Mouse (Mus musculus) kidney, embryonic 14.5 days (tissue): ENCODE measurements around the gene Amh. TPM values are rescaled to one million over a fixed set of nuclear protein-coding genes. Genes with fewer than 3 reads are reported as not detected.

Experiments used
- ATAC-seq: fragments of 200-750 bp; cut with Nextera tagmentation; 2 replicates; pipeline ENCODE4 v1.8.0; 2017; ENCODE audit warnings: moderate number of reproducible peaks, mild to moderate bottlenecking, moderate TSS enrichment, moderate library complexity; ENCODE audit not compliant: low FRiP score, low TSS enrichment
- H3K27ac ChIP-seq: fragments of 300-500 bp; sonication (generic); 2 replicates; pipeline ENCODE4 v1.5.1; 2014; ENCODE audit warnings: low read depth, mild to moderate bottlenecking, low read length, moderate library complexity, mixed read lengths
- H3K27me3 ChIP-seq: fragments of 300-500 bp; sonication (generic); 2 replicates; pipeline ENCODE4 v1.6.1; 2014; ENCODE audit warnings: mild to moderate bottlenecking, low read length; ENCODE audit not compliant: control insufficient read depth, insufficient read depth
- H3K36me3 ChIP-seq: fragments of 300-500 bp; sonication (generic); 2 replicates; pipeline ENCODE4 v1.6.1; 2014; ENCODE audit warnings: low read length, mixed read lengths; ENCODE audit not compliant: control insufficient read depth, insufficient read depth
- H3K4me1 ChIP-seq: fragments of 300-500 bp; sonication (generic); 2 replicates; pipeline ENCODE4 v1.6.1; 2014; ENCODE audit warnings: low read length, mixed read lengths; ENCODE audit not compliant: control insufficient read depth, insufficient read depth
- H3K4me2 ChIP-seq: fragments of 300-500 bp; sonication (generic); replicated peaks from 2 replicates; pipeline ENCODE4 v1.6.1; 2014; ENCODE audit warnings: low read depth, mild to moderate bottlenecking, low read length
- H3K4me3 ChIP-seq: fragments of 300-500 bp; sonication (generic); 2 replicates; pipeline ENCODE4 v1.5.1; 2014; ENCODE audit warnings: mild to moderate bottlenecking, low read length
- H3K9ac ChIP-seq: fragments of 300-500 bp; sonication (generic); 2 replicates; pipeline ENCODE4 v1.6.1; 2014; ENCODE audit warnings: low read depth, mild to moderate bottlenecking, low read length, moderate library complexity
- H3K9me3 ChIP-seq: fragments of 300-500 bp; sonication (generic); 2 replicates; pipeline ENCODE4 v1.6.1; 2016; ENCODE audit warnings: low read length; ENCODE audit not compliant: control insufficient read depth
- whole genome bisulfite sequencing: fragments of 180-500 bp; shearing (Covaris S2); extraction: QIAGEN DNeasy Blood & Tissue Kit; methylation state at CpG from one replicate; pipeline ENCODE4 v1.1.7; 2014; 5-methylcytosine and 5-hydroxymethylcytosine counted together
- polyA plus RNA-seq: library from polyadenylated mRNA; unstranded; fragments of >200 nt; fragmentation: Nextera tagmentation; extraction: Ambion mirVana; gene quantifications from 2 replicates; pipeline ENCODE4 v1.2.1, GENCODE M21; 2014

The Amh gene
- polyA plus RNA-seq, 1 experiment from 2014 or later = not detected

- WGBS = 88% methylated on average over 6 of the region's 6 CpGs
- H3K4me1 ChIP-seq = no peaks in the 10 kb centered on the region
- no peaks in the 10 kb centered on the region for H3K27me3 ChIP-seq
- no peak overlapping the region for H3K9ac ChIP-seq
- ATAC-seq = no peak
- H3K9me3 ChIP-seq = no peaks in the 10 kb centered on the region
- no peak overlapping the region for H3K4me2 ChIP-seq
- H3K36me3 ChIP-seq = peaks cover 99% of the 10 kb centered on the region
- no peak overlapping the region for H3K4me3 ChIP-seq
- H3K27ac ChIP-seq = no peak overlapping the region
These were observed 28.6 kb upstream of the Amh start for GRCm38 (mm10) chr10:80776358-80776869.

DNA sequence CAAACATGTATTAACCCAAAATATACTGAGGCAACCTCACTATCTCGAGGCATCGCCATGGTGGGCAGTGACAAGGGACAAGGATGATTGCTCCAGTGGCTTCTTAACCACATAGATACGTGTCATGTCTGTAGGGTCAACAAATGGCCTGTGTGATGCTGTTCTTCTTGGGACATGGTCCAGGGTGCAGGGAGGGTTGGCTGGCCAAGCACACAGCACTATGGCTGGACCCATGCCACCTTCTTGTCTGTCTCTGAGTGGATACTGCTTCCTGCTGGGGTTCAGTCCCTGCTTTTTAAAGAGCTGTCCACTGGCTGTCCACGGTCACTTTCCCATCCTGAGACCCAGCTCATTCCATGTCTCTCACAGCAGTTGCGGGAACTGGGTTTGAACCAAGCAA lies 27.9 kb upstream of the Amh start:
- Histone ChIP-seq H3K27me3 (no peaks in the 10 kb centered on the region), H3K9me3 (no peaks in the 10 kb centered on the region), H3K27ac (no peak overlapping the region), H3K4me3 (no peak overlapping the region), H3K36me3 (peaks cover 99% of the 10 kb centered on the region), H3K4me1 (no peaks in the 10 kb centered on the region), H3K9ac (no peak overlapping the region), H3K4me2 (no peak overlapping the region)
- ATAC-seq = no peak
- WGBS = 94% methylated on average over 5 of the region's 5 CpGs

GRCm38 (mm10) chr10:80779565-80779964 lies 25.5 kb upstream of the Amh start:
- H3K4me1 ChIP-seq = no peaks in the 10 kb centered on the region
- H3K27ac ChIP-seq = no peak overlapping the region
- no peak overlapping the region for H3K9ac ChIP-seq
- H3K36me3 ChIP-seq = peaks cover 99% of the 10 kb centered on the region
- no peaks in the 10 kb centered on the region for H3K9me3 ChIP-seq
- H3K4me3 ChIP-seq = no peak overlapping the region
- ATAC-seq = no peak
- no peak overlapping the region for H3K4me2 ChIP-seq
- no peaks in the 10 kb centered on the region for H3K27me3 ChIP-seq

GRCm38 (mm10) chr10:80784302-80784701 lies 20.7 kb upstream of the Amh start:
- H3K4me3 ChIP-seq = no peak overlapping the region

DNA sequence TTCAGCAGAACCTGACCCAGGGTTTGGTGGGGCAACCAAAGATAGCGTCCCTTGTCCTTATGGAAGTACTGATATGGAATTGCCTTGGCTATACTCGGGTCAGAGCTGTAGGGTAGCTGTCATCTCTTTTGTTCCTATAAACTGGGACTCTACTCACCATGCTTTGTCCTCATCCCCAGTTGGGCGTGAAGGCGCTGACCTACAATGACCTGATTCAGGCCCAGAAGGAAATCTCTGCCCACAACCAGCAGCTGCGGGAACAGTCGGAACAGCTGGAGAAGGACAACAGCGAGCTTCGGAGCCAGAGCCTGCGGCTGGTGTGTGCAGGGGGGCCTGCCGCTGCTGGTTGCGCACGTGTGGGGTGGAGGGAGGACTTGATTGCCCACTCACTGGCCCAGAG lies 20.2 kb upstream of the Amh start:
- H3K9ac ChIP-seq = no peak overlapping the region
- H3K27me3 ChIP-seq = no peaks in the 10 kb centered on the region
- H3K9me3 ChIP-seq = no peaks in the 10 kb centered on the region
- peaks cover 96% of the 10 kb centered on the region for H3K36me3 ChIP-seq
- no peak overlapping the region for H3K4me2 ChIP-seq
- H3K4me3 ChIP-seq = no peak overlapping the region
- H3K4me1 ChIP-seq = no peaks in the 10 kb centered on the region
- H3K27ac ChIP-seq = no peak overlapping the region
- 91% methylated on average over 12 of the region's 12 CpGs for WGBS
- ATAC-seq = no peak

More at GRCm38 (mm10) chr10:80784302-80784701, 20.7 kb upstream of the Amh start:
- ATAC-seq = no peak
- Histone ChIP-seq H3K27ac (no peak overlapping the region), H3K27me3 (no peaks in the 10 kb centered on the region), H3K4me1 (no peaks in the 10 kb centered on the region), H3K4me2 (no peak overlapping the region), H3K36me3 (peaks cover 99% of the 10 kb centered on the region), H3K9me3 (no peaks in the 10 kb centered on the region), H3K9ac (no peak overlapping the region)
- WGBS = 98% methylated on average over 2 of the region's 2 CpGs

- Histone ChIP-seq H3K36me3 (peaks cover 96% of the 10 kb centered on the region), H3K27ac (no peak overlapping the region), H3K27me3 (no peaks in the 10 kb centered on the region), H3K4me1 (no peaks in the 10 kb centered on the region), H3K9ac (no peak overlapping the region), H3K4me2 (no peak overlapping the region), H3K9me3 (no peaks in the 10 kb centered on the region), H3K4me3 (no peak overlapping the region)
- ATAC-seq = no peak
- WGBS = 95% methylated on average over 11 of the region's 11 CpGs
These were observed 19.1 kb upstream of the Amh start for GRCm38 (mm10) chr10:80785963-80786362.

GRCm38 (mm10) chr10:80787517-80787916 lies 17.5 kb upstream of the Amh start:
- Histone ChIP-seq H3K4me3 (no peak overlapping the region), H3K4me2 (no peak overlapping the region), H3K9me3 (no peaks in the 10 kb centered on the region), H3K36me3 (peaks cover 96% of the 10 kb centered on the region), H3K27ac (no peak overlapping the region), H3K9ac (no peak overlapping the region), H3K27me3 (no peaks in the 10 kb centered on the region), H3K4me1 (no peaks in the 10 kb centered on the region)
- 85% methylated on average over 2 of the region's 2 CpGs for WGBS
- no peak for ATAC-seq

DNA sequence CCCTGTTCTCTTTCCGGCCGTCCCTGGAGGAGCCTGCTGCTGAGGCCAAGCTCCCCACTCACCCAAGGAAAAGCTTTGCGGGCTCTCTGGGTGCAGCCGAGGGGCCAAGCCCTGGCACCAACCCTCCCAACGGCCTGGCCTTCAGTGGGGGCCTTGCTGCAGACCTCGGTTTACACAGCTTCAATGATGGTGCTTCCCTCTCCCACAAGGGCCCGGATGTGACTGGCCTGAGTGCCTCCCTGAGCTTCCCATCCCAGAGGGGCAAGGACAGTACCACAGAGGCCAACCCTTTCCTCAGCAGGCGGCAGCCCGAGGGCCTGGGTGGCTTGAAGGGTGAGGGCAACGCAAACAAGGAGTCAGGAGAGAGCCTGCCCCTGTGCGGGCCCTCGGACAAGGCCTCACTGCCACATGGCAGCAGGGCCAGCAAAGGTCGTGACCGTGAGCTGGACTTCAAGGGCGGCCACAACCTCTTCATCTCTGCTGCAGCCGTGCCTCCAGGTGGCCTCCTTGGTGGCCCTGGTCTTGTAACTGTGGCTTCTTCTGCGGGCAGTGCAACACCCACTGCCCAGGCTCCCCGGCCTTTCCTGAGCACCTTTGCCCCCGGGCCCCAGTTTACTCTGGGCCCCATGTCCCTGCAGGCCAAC lies 14.2 kb upstream of the Amh start:
- Histone ChIP-seq H3K27ac (no peak overlapping the region), H3K4me3 (no peak overlapping the region), H3K9me3 (no peaks in the 10 kb centered on the region), H3K36me3 (peaks cover 96% of the 10 kb centered on the region), H3K9ac (no peak overlapping the region), H3K4me2 (no peak overlapping the region), H3K4me1 (no peaks in the 10 kb centered on the region), H3K27me3 (no peaks in the 10 kb centered on the region)
- WGBS = 89% methylated on average over 19 of the region's 19 CpGs
- ATAC-seq = no peak

DNA sequence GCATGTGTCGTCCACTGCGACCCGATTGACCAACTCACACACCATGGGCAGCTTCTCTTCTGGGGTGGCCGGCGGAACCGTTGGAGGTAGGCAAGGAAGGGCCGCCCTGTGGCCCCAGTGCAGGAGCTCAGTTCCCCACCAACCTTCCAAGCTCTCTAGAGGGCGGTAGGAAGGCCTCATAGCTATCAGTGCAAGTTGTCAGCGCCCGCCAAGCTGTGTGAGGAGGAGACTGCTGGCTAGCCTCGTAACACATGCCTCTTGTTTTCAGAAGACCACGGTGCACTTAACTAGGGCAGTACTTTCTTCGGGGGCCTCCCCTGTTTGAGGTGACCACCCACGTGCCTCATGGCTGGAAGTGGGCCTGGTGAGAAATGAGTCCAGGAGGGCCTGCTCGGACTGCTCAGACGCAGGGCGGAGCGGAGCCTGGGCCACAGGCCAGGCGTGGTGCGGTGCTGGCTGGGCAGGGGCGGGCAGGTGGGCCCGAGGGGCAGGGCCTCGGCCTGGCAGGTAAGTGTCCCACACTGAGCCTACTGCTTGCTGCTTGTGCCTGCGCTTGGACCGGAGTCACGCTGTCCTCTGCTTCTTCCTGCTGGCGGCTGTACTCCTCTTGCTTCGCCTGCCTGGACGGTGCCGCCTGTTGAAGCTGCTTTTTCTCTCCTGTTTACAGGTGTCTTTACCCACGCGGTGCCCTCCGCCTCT lies 13.4 kb upstream of the Amh start:
- Histone ChIP-seq H3K4me3 (no peak overlapping the region), H3K27me3 (no peaks in the 10 kb centered on the region), H3K9ac (no peak overlapping the region), H3K4me2 (no peak overlapping the region), H3K36me3 (peaks cover 96% of the 10 kb centered on the region), H3K27ac (no peak overlapping the region), H3K4me1 (peaks cover 5% of the 10 kb centered on the region; the same call in 1 of the 2 replicates), H3K9me3 (no peaks in the 10 kb centered on the region)
- 82% methylated on average over 33 of the region's 33 CpGs for WGBS
- no peak for ATAC-seq
